Mouse (Mus musculus) CD4-positive naive resting alpha-beta T cell, adult 76 days (primary cell): ENCODE results near the gene Casp1. TPM values are rescaled to one million over a fixed set of nuclear protein-coding genes. Genes with fewer than 3 reads are reported as not detected.

ENCODE experiments used
- total RNA-seq: library from RNA; stranded (reverse); gene quantifications from one replicate; pipeline ENCODE4 v1.2.4, GENCODE M21; 2023

Gene Casp1
- 5.7 TPM for total RNA-seq

DNA sequence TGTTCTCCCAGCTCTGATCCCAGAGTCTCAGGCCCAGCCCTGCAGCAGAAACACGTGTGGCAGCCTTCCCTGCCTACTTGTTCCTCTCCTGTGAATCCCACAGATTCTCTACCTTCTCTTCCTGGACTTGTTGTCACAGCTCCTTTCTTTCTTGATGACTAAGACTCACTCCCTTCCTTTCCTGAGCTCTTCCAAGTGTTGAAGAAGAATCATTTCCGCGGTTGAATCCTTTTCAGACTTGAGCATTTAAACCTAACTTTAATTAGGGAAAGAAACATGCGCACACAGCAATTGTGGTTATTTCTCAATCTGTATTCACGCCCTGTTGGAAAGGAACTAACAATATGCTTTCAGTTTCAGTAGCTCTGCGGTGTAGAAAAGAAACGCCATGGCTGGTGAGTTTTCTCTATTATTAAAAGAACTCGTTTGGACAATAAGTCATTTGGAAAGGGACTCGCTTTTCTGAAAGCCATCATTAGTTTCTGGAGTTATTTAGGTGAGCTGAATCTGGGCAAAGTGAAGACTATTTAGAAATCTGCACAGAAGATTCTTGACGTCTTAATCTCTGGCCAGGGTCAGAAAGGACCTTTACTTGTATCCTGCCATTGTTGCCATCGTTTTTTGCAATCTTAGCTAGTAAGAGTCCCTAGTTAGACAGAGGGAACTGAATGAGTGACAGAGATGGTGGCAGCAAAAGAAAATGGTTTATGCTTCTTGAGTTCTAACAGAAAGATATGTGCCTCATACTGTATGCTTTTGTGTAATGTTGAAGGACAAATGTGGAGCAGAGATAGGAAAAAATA is at the start of gene Casp1:
Gene Casp1 (plus strand): TSS at position 189 of the 803 bp plus-strand sequence.

DNA sequence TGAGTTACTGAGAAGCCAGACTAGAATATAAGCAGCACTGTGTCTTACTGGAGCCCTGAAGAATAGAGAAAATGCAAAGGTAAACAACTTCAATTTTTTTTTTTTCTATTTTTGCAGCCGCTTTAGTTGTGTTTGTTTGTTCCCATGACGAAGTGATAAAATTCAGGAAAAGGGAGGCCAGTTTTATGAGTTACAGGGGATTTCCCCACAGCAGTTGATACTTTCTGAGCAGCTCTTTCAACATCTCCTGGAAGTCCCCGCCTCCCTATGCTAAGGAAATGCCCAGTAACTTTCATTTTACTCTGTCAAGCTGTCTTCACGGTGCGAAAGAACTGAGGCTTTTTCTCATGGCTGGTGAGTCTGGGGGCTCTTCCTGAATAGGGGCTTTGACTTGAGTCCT is 10.2 kb downstream of the Casp1 start, which contains the start of gene Casp4:
Gene Casp4 (plus strand): TSS at position 268 of the 400 bp plus-strand sequence.

DNA sequence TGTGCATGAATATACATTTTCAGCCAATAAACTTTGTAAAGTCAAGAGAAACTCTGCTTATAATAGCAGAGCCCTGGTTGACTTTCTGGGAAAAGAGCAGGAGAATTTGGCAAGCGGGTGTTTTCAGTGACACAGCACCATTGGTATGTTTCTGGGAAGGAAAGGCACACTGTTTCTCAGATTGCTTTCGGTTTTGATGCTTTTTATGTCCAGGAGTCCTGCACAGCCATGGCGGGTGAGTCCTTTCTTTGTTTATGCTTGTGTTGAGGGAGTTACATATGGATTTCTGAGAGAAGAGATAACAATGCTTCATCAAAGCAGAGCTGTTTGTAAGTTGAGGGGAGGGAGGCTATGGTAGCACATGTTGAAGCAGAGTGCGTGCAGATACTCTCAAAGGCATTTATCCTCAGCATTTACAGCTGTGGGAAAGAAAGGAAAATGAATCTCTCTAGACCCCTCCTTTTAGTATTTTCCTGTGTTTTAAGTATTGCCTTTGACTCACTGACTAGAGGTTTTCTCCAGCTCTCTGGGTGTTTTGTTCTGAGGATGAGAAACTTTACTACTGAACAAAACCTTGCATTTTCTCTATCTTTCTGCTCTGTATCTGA is 47.1 kb downstream of the Casp1 start, which contains the start of gene Casp12:
Gene Casp12 (plus strand): TSS at position 140 of the 608 bp plus-strand sequence.

Other genes starting within 250 kb of the Casp1 start
- 8.4 TPM for gene Casp4, start 10.3 kb downstream of the Casp1 start, total RNA-seq
- gene Casp12, start 46.9 kb downstream of the Casp1 start, total RNA-seq: not detected